Mouse (Mus musculus) testis, postnatal 14 days (tissue): Measurements from ENCODE around the gene Ankrd60.

Experiments used
- DNase-seq: peaks from one replicate; pipeline ENCODE4 v3.0.0; 2021; ENCODE audit warnings: low spot score

Gene Ankrd60

GRCm38 (mm10) chr2:173584361-173584760, 6.2 kb upstream of the Ankrd60 start:
- DNase-seq = no peak

- DNase-seq = peak; percentile 67
These were observed 5.3 kb upstream of the Ankrd60 start for GRCm38 (mm10) chr2:173583455-173583854.

GRCm38 (mm10) chr2:173582903-173583302, 4.7 kb upstream of the Ankrd60 start:
- no peak for DNase-seq

GRCm38 (mm10) chr2:173581096-173581495, 2.9 kb upstream of the Ankrd60 start:
- DNase-seq = no peak

- DNase-seq = no peak
These were observed 430 bp upstream of the Ankrd60 start for GRCm38 (mm10) chr2:173578595-173578994.

- no peak for DNase-seq
These were observed 14.0 kb downstream of the Ankrd60 start for GRCm38 (mm10) chr2:173564179-173564578.

GRCm38 (mm10) chr2:173563336-173563735, 14.8 kb downstream of the Ankrd60 start:
- DNase-seq = no peak

- DNase-seq = no peak
These were observed 16.2 kb downstream of the Ankrd60 start for GRCm38 (mm10) chr2:173561851-173562442.

GRCm38 (mm10) chr2:173558754-173559396, 19.3 kb downstream of the Ankrd60 start:
- no peak for DNase-seq

- DNase-seq = no peak
These were observed 24.3 kb downstream of the Ankrd60 start for GRCm38 (mm10) chr2:173553863-173554262.

GRCm38 (mm10) chr2:173550681-173551080, 27.5 kb downstream of the Ankrd60 start:
- DNase-seq = no peak

- DNase-seq = no peak
These were observed 28.9 kb downstream of the Ankrd60 start for GRCm38 (mm10) chr2:173549236-173549635.

GRCm38 (mm10) chr2:173545992-173546703, 32.0 kb downstream of the Ankrd60 start:
- peak; percentile 72 for DNase-seq

GRCm38 (mm10) chr2:173542716-173543115, 35.4 kb downstream of the Ankrd60 start:
- no peak for DNase-seq

GRCm38 (mm10) chr2:173541748-173542147, 36.4 kb downstream of the Ankrd60 start:
- no peak for DNase-seq

GRCm38 (mm10) chr2:173539781-173540180, 38.4 kb downstream of the Ankrd60 start:
- DNase-seq = no peak

- DNase-seq = no peak
These were observed 42.3 kb downstream of the Ankrd60 start for GRCm38 (mm10) chr2:173535886-173536285.

- no peak for DNase-seq
These were observed 42.8 kb downstream of the Ankrd60 start for GRCm38 (mm10) chr2:173535390-173535789.

GRCm38 (mm10) chr2:173534581-173534980, 43.6 kb downstream of the Ankrd60 start:
- DNase-seq = no peak

- no peak for DNase-seq
These were observed 45.3 kb downstream of the Ankrd60 start for GRCm38 (mm10) chr2:173532711-173533462.

GRCm38 (mm10) chr2:173528493-173528892, 49.7 kb downstream of the Ankrd60 start:
- no peak for DNase-seq

- no peak for DNase-seq
These were observed 55.8 kb downstream of the Ankrd60 start, which contains the start of gene 1700021F07Rik for GRCm38 (mm10) chr2:173522376-173522775. 1700021F07Rik (plus strand) TSS chr2:173522586.
